Mouse (Mus musculus): ENCODE data around the gene Sez6l.
A peak's percentile ranks its signal among the peaks of the same experiment; 100 is the strongest.

The Sez6l gene

GRCm38 (mm10) chr5:112498921-112499917 is 77.8 kb downstream of the Sez6l start:
- no peak for DNase-seq (ENCODE audit: low spot score in 2 of 2)

GRCm38 (mm10) chr5:112496753-112497369 is 80.1 kb downstream of the Sez6l start:
- DNase-seq (ENCODE audit: low spot score in 2 of 2) = no peak

GRCm38 (mm10) chr5:112493492-112493891 is 83.5 kb downstream of the Sez6l start:
- DNase-seq (ENCODE audit: low spot score in 2 of 2) = no peak

GRCm38 (mm10) chr5:112491489-112491888 is 85.5 kb downstream of the Sez6l start:
- DNase-seq (ENCODE audit: low spot score in 2 of 2) = no peak

GRCm38 (mm10) chr5:112488101-112488776 is 88.7 kb downstream of the Sez6l start:
- no peak for DNase-seq (ENCODE audit: low spot score in 2 of 2)

- no peak for DNase-seq (ENCODE audit: low spot score in 2 of 2)
Measured at GRCm38 (mm10) chr5:112487504-112487903, 89.5 kb downstream of the Sez6l start.

GRCm38 (mm10) chr5:112486415-112486814 is 90.6 kb downstream of the Sez6l start:
- no peak for DNase-seq (ENCODE audit: low spot score in 2 of 2)

GRCm38 (mm10) chr5:112484924-112485715 is 91.9 kb downstream of the Sez6l start:
- DNase-seq (ENCODE audit: low spot score in 2 of 2) = no peak

- DNase-seq (ENCODE audit: low spot score in 2 of 2) = no peak
Measured at GRCm38 (mm10) chr5:112483030-112483429, 94.0 kb downstream of the Sez6l start.

- DNase-seq (ENCODE audit: low spot score in 2 of 2) = no peak
Measured at GRCm38 (mm10) chr5:112482551-112482950, 94.4 kb downstream of the Sez6l start.

- DNase-seq (ENCODE audit: low spot score in 2 of 2) = no peak
Measured at GRCm38 (mm10) chr5:112481946-112482410, 95.0 kb downstream of the Sez6l start.

GRCm38 (mm10) chr5:112473453-112473852 is 103.5 kb downstream of the Sez6l start:
- no peak for DNase-seq (ENCODE audit: low spot score in 2 of 2)

GRCm38 (mm10) chr5:112470144-112470543 is 106.8 kb downstream of the Sez6l start:
- DNase-seq (ENCODE audit: low spot score in 2 of 2) = peak in 1 of 2 experiments; percentile 22

GRCm38 (mm10) chr5:112468986-112469581 is 107.9 kb downstream of the Sez6l start:
- no peak for DNase-seq (ENCODE audit: low spot score in 2 of 2)

- DNase-seq (ENCODE audit: low spot score in 2 of 2) = no peak
Measured at GRCm38 (mm10) chr5:112466331-112466730, 110.7 kb downstream of the Sez6l start.

GRCm38 (mm10) chr5:112459903-112460302 is 117.1 kb downstream of the Sez6l start:
- DNase-seq (ENCODE audit: low spot score in 2 of 2) = no peak

GRCm38 (mm10) chr5:112454966-112455555 is 121.9 kb downstream of the Sez6l start:
- no peak for DNase-seq (ENCODE audit: low spot score in 2 of 2)

GRCm38 (mm10) chr5:112453088-112453487 is 123.9 kb downstream of the Sez6l start:
- DNase-seq (ENCODE audit: low spot score in 2 of 2) = no peak

- no peak for DNase-seq (ENCODE audit: low spot score in 2 of 2)
Measured at GRCm38 (mm10) chr5:112448747-112449440, 128.1 kb downstream of the Sez6l start, which contains the start of gene Gm6588. Gene Gm6588 (plus strand): TSS chr5:112449426.

GRCm38 (mm10) chr5:112438535-112438934 is 138.4 kb downstream of the Sez6l start:
- no peak for DNase-seq (ENCODE audit: low spot score in 2 of 2)
